Mouse (Mus musculus) monocyte, adult 5-6 weeks (primary cell): ENCODE results near the gene Clstn3. TPM values are rescaled to one million over a fixed set of nuclear protein-coding genes. Genes with fewer than 3 reads are reported as not detected.
"Not testable (repeated sequence)": the region's sequence is repeated elsewhere in the genome, so short reads cannot be mapped to it uniquely, and the experiment has no call there.

Experiments used
- ATAC-seq: fragments of 153-309, 156-312 bp; replicated peaks from 2 replicates; pipeline ENCODE4 v1.8.0; 2017; ENCODE audit warnings: mild to moderate bottlenecking; ENCODE audit not compliant: low TSS enrichment, insufficient number of reproducible peaks, severe bottlenecking, poor library complexity, low FRiP score
- total RNA-seq: library from RNA; stranded (forward); fragments of 200-1000, 200-491, 200-594 nt; gene quantifications from 3 replicates; pipeline ENCODE4 v1.2.3, GENCODE M21; 2017

Clstn3 gene
- not detected in 3 replicates for total RNA-seq

DNA sequence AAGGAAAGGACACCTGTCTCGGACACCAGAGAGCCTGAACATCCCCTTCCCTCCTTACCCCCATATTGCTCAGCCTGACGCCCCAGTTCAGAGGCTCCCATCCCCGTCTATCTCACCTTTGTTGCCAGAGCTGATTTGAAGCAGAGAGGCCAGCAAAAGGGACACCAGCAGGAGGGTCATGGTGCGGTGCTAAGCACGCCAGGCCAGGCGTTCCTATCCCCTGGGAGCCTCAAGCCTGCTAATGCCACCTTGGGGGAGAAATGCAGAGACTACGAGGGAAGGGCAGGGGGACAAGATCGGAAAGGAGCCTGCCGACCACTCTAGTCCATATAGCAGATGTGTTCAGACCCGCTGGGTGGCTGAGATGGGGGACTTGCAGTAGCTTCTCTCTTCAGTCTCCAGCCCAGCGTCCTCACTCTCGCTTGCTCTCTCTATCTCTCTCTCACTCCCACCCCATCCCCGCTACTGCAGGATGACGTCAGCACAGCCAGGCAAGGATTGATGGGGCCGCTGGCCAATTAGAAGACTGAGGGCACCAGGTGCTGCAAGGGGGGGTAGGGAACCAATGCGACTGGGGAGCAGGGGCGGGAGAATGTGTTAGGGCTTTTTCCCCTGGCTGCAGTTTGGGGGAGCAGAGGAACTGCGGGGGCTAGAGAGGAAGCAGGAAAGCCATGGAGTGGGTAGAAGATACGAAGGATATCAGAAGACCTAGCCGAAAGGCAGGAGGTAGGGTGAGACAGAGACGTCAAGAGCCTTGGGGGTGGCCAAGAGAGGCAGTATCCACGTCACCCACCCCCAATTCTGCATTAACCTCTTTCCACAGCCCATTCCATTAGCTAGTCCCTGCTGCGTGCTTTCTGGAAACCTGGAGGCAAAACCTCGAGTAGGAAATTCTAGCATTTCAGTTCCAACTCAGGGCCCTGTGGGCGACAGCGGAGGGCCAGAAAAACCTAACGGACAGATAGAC is at the start of gene Clstn3:
TSS of gene Clstn3 (minus strand) at position 490 of the 967 bp plus-strand sequence.
- no peak for ATAC-seq

DNA sequence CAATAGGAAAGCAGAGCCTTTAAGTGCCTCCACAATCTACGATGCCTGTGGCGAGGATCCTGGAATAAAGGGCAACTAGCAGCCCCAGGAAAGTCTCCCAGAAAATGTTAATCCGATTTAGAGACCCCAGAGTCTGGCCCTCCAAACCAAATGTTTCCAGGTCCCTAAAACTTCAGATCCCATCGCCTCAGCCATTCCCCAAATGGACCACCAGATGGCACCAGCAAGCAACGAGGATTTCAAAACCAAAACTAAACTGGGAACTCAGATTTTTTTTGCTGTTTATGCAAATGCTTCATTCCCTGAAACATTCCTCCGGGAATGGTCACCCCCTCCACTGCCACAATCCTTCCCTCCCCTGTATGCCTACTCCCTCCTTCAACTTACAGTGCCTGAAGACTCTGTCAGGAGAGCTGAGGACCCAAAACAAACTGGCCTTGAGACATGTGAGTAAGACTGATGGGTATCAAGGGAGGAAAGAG is 47.8 kb upstream of the Clstn3 start, which contains the start of gene C1ra:
TSS of gene C1ra (plus strand) at position 51 of the 482 bp plus-strand sequence.
- 0 out of 2 replicates have a peak, but pooled peaks have one; percentile 37 for ATAC-seq

DNA sequence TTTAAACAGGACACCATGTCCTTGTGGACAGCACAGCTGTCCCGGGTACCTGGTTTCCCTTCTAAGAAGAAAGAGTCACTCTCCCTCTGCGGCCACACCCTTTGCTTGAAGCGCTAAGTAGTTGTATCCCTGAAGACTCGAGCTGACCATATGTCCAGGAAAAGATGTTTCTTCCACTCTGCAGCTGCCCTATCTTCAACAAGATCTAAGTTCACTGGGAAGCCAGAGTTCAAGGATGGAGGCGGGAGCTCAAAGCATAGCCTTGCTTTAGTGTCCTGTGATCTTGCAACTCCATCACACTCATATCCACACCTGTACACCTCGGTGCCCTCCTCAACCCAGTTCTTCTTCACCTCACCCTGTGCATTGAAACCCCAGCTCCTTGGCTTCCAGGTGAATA is 47.3 kb upstream of the Clstn3 start:
- no peak for ATAC-seq

DNA sequence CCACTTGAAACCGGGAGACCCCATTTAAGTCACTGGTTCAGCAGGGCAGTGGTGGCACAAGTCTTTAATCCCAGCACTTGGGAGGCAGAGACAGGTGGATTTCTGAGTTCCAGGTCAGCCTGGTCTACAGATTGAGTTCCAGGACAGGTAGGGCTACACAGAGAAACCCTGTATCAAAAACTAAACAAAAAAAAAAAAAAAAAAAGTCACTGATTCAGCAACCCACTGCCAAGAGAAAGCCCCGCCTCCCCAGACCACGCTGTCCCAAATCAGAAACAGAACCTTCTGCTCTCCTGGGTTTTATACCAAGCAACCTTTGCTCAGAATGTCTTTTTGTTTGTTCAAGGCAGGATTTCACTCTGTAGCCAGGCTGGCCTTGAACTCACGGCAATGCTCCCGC is 44.6 kb upstream of the Clstn3 start:
- ATAC-seq: not testable (repeated sequence)

DNA sequence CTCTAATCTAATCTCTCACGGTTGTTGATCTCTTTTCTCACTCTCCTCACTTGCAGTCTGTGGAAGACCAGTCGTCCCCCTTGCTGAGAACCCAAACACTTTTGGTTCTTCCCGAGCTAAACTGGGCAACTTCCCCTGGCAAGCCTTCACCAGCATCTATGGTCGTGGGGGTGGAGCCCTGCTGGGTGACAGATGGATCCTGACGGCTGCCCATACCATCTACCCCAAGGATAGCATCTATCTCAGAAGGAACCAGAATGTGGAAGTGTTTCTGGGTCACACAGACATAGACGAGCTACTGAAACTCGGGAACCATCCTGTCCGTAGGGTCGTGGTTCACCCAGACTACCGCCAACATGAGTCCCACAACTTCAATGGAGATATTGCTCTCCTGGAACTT is 43.7 kb upstream of the Clstn3 start:
- ATAC-seq: no peak

DNA sequence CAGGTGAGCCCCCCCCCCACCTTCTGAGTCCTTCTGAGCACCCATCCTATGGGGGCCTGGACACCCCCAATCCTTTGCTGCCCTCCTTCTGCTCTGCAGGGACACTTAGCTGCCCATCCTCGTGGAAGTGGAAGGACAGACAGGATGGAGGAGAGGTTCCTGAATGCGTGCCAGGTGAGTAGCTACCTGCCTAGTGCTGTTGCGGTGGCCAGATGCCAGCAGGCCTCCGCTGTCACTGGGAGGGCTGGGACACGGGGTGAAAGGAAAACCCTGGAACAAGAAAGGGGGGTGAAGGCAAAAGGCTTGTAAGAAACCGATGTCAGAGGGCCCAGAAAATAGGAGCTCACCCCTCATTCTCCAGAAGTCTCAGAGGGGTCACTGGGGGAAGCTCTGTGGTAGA is 42.4 kb upstream of the Clstn3 start:
- no peak for ATAC-seq

DNA sequence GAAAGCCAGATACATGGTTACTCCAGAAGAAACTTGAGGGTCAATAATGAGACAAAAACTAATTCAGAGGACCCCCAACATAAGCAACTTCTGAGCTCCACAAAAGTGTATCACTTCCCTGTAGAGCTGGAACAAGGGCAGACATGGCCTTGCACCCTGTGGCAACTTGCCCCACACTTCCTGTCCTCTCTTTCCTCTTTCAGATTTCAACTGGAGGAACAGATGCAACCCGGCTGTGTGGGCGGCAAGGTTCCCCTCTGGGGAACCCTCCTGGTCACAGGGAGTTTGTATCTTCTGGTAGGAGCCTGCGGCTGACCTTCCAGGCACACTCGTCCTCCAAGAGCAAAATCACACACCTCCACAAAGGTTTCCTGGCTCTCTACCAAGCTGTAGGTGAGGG is 40.4 kb upstream of the Clstn3 start:
- peak; percentile 77 for ATAC-seq

DNA sequence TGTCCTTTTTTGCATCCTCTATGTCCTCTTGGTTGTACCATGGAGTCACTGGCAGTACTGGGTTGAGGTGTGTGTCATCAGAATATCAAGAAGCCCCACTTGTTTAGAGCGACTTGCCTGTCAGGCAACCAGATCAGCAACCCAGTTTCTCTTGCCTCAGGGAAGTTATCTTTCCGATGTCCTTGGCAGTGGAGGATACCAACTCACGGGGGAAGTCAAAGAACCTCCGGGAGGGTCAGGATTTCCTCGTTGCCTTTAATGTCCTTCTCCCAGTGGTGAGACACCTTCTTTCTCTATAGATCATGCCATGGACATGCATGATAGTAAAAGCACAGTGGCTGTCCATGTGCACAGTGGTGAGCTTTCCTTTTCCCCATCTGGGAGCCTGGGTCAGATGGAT is 37.4 kb upstream of the Clstn3 start:
- no peak for ATAC-seq

DNA sequence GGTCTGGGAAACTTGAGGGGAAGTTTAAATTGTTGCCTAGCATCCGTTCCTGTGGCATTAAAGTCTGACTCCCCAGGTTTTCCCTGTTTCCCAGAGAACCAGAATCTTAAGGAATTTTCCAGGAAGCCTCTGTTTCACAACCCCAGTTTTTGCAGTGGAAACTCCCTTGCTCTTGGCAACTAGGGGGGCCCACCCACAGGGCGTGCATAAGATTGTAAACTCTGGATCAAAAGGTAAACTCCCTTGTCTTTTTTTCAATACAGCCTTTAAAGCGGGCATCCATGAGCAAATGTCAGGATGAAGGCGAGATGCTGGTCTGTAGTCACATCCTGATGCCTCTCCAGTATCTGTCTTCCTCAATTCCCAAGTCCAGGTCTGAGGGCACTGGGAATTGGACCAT is 36.9 kb upstream of the Clstn3 start:
- ATAC-seq: no peak

DNA sequence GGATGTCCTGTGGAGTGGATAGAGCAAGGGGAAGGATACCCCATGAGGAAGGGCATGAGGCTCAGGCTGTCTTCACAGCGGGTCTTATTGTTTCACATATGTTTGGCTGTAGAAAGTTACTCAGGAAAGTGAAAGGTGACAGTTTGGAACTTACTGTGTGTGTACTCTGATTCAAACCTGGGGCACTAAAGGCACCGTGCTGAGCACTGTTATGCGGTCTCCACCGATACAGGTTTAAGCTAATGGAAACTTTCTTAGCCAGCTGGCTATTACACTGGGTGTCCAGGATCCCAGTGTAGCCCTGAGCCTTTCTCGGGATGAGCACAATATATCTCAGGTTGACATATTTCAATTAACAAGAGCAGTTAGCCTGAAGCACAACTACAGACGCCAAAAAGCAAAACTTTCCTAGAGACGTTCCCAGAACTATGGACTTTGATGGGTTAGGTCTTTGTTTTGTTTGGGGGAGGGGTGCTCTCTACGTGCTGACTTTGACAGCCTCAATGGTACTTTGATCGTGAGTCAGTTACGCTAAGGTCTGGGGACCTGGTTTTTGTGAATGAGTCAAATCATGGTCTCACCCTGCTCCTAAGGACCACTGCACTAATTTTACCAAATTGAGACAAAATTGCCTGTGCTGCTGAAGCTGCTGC is 35.4 kb upstream of the Clstn3 start:
- no peak for ATAC-seq

DNA sequence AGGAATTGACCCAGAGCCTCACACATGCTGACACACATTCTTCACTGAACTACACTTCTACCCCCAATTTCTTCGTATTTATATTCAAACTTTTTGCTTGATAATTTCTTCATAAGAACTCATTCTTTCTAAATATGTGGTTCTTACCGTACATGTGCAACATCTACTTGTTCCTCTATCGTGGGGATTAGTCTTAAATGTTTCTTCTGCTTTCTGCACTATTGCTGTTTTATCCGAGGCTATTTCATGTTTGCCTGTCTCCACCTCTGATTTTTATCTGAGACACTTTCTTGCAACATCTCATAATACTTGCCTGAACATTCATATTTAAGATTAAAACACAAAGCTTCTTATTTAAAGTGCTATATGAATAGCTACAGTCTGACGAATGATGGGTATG is 31.5 kb upstream of the Clstn3 start:
- peak; percentile 69 for ATAC-seq

DNA sequence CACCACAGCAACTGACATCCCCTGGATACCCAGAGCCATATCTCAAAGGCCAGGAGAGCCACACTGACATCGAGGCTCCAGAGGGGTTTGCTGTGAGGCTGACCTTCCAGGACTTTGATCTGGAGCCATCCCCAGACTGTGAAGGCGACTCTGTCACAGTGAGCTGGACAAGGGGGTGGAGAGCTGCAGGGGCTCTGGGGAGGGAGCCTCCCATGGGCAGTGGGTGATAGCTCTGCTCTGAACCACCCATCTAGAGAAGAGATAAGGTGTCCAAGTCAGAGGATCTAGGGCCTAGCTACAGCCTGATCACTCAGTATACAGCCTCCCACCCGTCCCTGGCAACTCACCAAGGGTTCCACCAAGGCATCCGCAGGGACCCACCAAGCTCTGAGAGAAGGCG is 29.3 kb upstream of the Clstn3 start:
- ATAC-seq: no peak

DNA sequence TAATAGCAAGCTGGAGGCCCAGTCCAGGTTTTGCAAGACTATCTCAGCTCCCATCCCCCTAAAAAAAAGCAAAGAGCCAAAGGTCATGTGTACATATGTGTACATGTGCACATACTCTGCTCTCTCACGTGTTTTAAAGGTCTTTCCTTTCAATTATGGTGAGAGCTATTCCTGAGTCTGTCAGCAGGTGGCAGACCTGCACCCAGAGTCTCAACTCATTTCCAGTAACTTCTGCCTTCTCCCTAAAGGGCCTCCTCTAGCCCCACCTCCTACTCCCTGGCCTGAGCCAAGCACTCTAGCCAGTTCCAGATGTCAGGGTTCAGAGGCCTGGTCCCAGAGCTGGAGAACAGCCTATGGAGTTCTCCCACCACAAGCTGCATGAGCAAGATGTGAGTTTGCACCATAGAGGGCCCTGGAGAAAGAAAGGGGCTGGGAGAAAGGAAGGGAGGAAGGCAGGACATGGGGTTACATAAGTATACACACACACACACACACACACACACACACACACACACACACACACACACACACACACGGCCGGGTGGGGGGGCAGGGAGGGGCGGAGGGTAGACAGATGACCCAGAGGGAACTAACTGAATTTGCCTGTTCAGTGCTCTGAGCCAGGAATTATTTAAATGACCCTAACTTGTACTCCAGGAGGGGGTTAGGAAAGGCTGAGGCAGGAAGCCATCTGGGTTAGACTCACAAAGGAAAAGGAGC is 28.4 kb upstream of the Clstn3 start, which contains the start of gene C1rl:
TSS of gene C1rl (plus strand) at position 272 of the 720 bp plus-strand sequence.
- ATAC-seq: peak; percentile 78

DNA sequence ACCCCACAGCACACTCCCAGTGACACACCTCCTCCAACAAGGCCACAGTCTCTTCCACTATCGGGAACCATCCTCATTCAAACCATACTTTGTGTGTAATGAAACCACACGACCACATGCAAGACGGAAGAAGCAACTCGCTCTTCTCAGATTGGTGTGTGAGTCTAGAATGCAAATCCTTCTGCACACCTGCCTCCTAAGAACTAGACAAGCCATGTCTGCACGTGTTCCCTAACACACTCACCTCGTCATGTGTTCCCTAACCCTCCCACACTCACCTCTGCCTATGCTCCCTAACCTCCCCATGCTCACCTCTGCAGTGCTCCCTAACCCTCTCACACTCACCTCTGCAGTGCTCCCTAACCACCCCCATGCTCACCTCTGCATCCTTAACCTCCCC is 26.8 kb upstream of the Clstn3 start:
- no peak for ATAC-seq

DNA sequence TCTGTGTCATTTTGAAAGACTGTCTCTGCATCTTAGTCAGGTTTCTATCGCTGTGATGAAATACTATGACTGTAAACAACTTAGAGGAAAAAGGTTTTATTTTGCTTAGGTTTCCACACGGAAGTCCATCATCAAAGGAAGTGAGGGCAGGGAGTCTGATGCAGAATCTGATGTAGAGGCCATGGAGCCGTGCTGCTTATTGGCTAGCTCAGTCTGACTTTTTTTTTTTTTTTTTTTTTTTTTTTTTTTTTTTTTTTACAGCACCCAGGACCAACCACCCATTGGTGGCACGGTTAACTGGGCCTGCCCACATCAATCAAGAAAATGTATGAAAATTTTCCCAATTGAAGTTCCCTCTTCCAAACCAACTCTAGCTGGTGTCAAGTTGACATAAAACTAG is 24.4 kb upstream of the Clstn3 start:
- no peak for ATAC-seq

DNA sequence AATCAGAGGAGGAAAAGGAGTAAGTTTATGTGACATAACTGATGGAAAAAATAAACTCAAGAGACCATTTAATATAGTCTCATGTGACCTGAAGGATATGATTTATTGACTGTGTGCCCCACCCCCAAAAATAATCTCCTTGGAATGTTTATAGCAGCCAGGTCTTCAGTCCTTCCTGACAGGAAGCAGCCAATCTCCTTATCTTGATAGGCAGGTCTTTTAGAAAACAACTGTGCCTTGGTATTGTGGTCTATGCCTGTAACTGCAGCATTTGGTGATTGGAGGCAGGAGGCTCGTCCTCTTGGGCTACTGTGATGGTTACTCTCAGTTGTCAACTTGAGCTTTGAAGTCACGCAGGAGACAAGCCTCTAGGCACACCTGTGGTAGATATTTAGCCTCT is 22.9 kb upstream of the Clstn3 start:
- ATAC-seq: no peak

DNA sequence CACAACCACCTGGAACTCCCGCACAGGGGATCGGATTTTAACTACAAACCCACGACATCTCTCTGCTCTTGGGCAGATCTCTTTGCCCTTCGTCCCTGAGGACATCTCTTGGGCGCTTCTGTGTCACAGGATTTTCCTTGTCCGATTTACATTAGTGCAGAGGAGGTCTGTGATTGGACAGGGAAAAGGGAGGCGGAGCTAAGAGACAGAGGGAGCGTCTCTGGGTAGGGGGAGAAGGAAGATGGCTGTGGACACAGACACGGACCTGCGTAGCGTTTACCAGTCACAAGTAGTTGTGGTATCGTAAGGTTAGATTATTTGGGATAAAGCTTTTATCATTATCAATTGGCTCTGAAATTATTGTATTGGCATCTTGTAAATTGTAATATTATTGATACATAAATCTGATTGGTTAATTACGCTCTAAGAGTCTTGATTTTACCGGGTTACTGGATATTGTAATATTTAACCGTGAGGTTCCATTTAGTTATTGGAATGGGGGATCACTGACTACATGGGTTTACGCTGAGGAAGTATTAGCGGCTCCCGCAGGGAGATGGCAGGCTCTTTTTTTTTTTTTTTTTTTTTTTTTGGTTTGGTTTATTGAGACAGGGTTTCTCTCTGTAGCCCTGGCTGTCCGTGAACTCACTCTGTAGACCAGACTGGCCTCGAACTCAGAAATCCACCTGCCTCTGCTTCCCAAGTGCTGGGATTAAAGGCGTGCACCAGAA is 21.0 kb upstream of the Clstn3 start:
- ATAC-seq: no peak

DNA sequence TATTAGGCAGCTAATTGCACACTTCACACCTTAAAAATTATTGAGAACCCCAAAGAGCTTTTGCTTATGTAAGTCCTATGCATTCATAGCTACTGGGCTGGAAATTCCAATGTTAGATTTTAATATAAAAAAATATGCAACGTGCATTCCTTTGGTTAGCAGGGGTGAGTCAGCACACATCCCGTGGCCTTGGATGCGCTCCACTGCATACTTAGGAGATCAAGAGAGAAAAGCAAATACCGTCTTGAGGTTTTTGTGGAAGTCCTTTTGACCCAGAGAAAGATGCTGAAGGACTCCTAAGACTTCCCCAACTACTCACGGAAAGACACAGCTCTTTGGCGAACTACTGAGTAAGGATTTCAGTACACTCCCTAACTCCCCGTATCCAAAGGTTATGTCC is 20.3 kb upstream of the Clstn3 start:
- ATAC-seq: no peak
